Mouse (Mus musculus) ES-E14 (cell line): ENCODE measurements around the gene Zfp280c. TPM values are rescaled to one million over a fixed set of nuclear protein-coding genes. Genes with fewer than 3 reads are reported as not detected.

Experiments used
- DNase-seq: peaks from one replicate; pipeline ENCODE4 v3.0.0-alpha.2; 2013; ENCODE audit warnings: low read depth, low spot score
- H3K27ac ChIP-seq: 2 replicates; pipeline ENCODE4 v1.5.1; 2012; ENCODE audit warnings: low read depth, mild to moderate bottlenecking, low read length, moderate library complexity, mixed read lengths; ENCODE audit not compliant: poor library complexity, insufficient read depth, severe bottlenecking
- H3K36me3 ChIP-seq: 2 replicates; pipeline ENCODE4 v1.6.1; 2012; ENCODE audit warnings: mild to moderate bottlenecking, low read length, moderate library complexity, mixed read lengths; ENCODE audit not compliant: control insufficient read depth, poor library complexity, insufficient read depth, severe bottlenecking
- H3K4me1 ChIP-seq, 2 experiments: fragments of 150-350 bp in 1 of 2; sonication (generic) in 1 of 2; 2 replicates each; pipeline ENCODE4 v1.6.1; 2012; ENCODE audit warnings: low read length in 2 of 2, mild to moderate bottlenecking in 1 of 2, mixed read lengths in 1 of 2; ENCODE audit not compliant: control insufficient read depth in 2 of 2, insufficient read depth in 2 of 2, poor library complexity in 1 of 2
- H3K4me3 ChIP-seq, 2 experiments: fragments of 150-350 bp in 1 of 2; sonication (generic) in 1 of 2; 2 replicates each; pipeline ENCODE4 v1.5.1; 2012; ENCODE audit warnings: low read length in 2 of 2, low read depth in 1 of 2, mild to moderate bottlenecking in 1 of 2, mixed read lengths in 1 of 2; ENCODE audit not compliant: insufficient read depth in 1 of 2, poor library complexity in 1 of 2, severe bottlenecking in 1 of 2
- H3K9ac ChIP-seq: 2 replicates; pipeline ENCODE4 v1.6.1; 2012; ENCODE audit warnings: low read depth, mild to moderate bottlenecking, low read length, mixed read lengths; ENCODE audit not compliant: poor library complexity, insufficient read depth, severe bottlenecking
- H3K9me3 ChIP-seq: fragments of 150-350 bp; sonication (generic); 2 replicates; pipeline ENCODE4 v1.6.1; 2012; ENCODE audit warnings: low read depth, mild to moderate bottlenecking, low read length; ENCODE audit not compliant: control insufficient read depth, insufficient read depth
- CHD2 ChIP-seq: IDR thresholded peaks from 2 replicates; pipeline ENCODE4 v1.6.1; 2014; ENCODE audit warnings: mild to moderate bottlenecking, low read depth, low read length, inconsistent platforms
- HCFC1 ChIP-seq: IDR thresholded peaks from 2 replicates; pipeline ENCODE4 v1.6.1; 2012; ENCODE audit warnings: low read length, inconsistent platforms, borderline replicate concordance; ENCODE audit not compliant: insufficient read depth
- MAFK ChIP-seq: IDR thresholded peaks from 2 replicates; pipeline ENCODE4 v1.6.1; 2014; ENCODE audit warnings: mild to moderate bottlenecking, low read depth, low read length, inconsistent platforms; ENCODE audit not compliant: insufficient read depth
- ZC3H11A ChIP-seq: IDR thresholded peaks from 2 replicates; pipeline ENCODE4 v1.6.1; 2012; ENCODE audit warnings: low read depth, mild to moderate bottlenecking, inconsistent platforms, low read length, borderline replicate concordance
- ZNF384 ChIP-seq: IDR thresholded peaks from 2 replicates; pipeline ENCODE4 v1.6.1; 2012; ENCODE audit warnings: low read depth, low read length, inconsistent platforms
- in situ Hi-C, 2 experiments: fragments of 600-800 bp; cut with MboI; formaldehyde crosslinking; loops; one replicate each; pipeline ENCODE4 v1.15.1; 2025; ENCODE audit warnings: low sequenced_read_pairs in 2 of 2, inconsistent platforms in 1 of 2; ENCODE audit not compliant: unreplicated experiment in 2 of 2
- total RNA-seq: library from RNA; depleted of rRNA; stranded (reverse); fragments of 300-350 nt; gene quantifications from 2 replicates; pipeline ENCODE4 v1.2.3, GENCODE M21; 2012; rRNA removed

Zfp280c gene
- 9.0 and 11.3 TPM in 2 replicates for total RNA-seq

- Histone ChIP-seq H3K36me3 (no peaks in the 10 kb centered on the region), H3K9ac (peak within 1 kb of the TSS; percentile 70), H3K4me3 (peak within 1 kb of the TSS; percentile 80 to 89), H3K27ac (no peak within 1 kb of the TSS), H3K9me3 (no peaks in the 10 kb centered on the region), H3K4me1 (no peaks in the 10 kb centered on the region)
- no peak for TF ChIP-seq MAFK
- TF ChIP-seq ZNF384 = no peak
- TF ChIP-seq HCFC1 = no peak
- TF ChIP-seq CHD2 = no peak
- peak; percentile 28 for DNase-seq
- in situ Hi-C loops = no loop called here
These were observed at the start of gene Zfp280c for GRCm38 (mm10) chrX:48594099-48594760. TSS of gene Zfp280c (minus strand) at chrX:48594504.

GRCm38 (mm10) chrX:48637032-48637431 lies 42.7 kb upstream of the Zfp280c start:
- no peaks in the 10 kb centered on the region for H3K9me3 ChIP-seq
- TF ChIP-seq HCFC1 (no peak), ZNF384 (no peak), ZC3H11A (no peak), MAFK (no peak), CHD2 (no peak)
- no peak for DNase-seq

DNA sequence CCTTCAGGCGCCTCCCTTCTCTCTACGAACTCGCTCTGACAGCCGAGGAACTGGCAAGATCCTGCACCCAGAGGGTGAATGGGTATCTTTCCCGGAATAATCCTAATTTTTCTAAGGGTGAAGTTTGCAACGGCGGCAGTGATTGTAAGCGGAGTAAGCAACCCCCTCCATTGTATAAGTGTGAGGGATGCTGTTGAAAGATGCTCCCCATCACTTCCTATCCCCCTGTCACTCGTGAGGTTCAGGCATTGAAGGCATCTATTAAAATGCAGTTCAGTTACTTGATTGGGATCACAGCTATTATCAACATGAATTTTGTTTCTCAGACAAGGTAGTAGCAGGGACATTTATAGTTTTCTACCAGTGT lies 29.7 kb upstream of the Zfp280c start:
- no peak for DNase-seq

More at GRCm38 (mm10) chrX:48637032-48637431, 42.7 kb upstream of the Zfp280c start:
- Histone ChIP-seq H3K27ac (no peak overlapping the region), H3K4me3 (no peak overlapping the region), H3K4me1 (no peaks in the 10 kb centered on the region), H3K36me3 (no peaks in the 10 kb centered on the region), H3K9ac (no peak overlapping the region)
- in situ Hi-C loops = no loop called here

DNA sequence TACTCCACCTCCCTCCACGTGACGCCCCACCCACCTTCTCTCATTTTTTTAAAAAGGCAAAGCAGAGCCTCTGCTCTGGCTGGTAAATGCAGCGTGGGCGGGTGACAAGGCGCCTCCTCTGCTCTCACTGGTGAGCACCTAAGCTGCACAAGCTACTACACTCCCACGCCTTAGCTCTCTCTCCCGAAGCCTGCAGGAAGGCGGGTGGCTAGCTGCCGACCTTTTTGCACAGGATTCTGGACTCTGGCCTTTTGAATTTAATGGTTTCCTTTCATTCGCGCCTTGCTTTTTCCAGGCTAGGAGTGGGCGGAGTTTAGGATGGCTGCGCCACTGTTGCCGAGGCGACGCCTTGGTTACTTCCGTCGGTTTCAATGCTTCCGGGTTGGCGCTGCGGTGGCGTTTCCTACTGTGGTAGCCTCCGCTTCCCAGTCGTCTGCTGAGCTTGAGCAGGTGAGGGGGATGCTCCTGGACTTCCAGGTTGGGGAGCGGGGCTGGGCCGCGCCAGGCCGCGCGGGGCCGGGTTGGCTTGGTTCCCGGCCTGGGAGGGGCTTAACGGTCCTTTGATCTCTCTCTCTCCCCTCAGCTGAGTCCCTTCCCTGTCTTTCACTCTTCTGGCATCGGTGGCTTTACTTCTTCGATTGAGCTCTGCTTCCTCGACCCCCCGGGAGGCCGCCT lies 29.2 kb upstream of the Zfp280c start, which contains the start of gene Slc25a14:
Slc25a14 (plus strand) TSS at position 35 of the 675 bp plus-strand sequence.
- Histone ChIP-seq H3K4me1 (no peaks in the 10 kb centered on the region), H3K9ac (peak within 1 kb of the TSS; percentile 76; the same call in 1 of the 2 replicates), H3K9me3 (no peaks in the 10 kb centered on the region), H3K4me3 (peak within 1 kb of the TSS; percentile 65 to 76), H3K36me3 (no peaks in the 10 kb centered on the region), H3K27ac (no peak within 1 kb of the TSS)
- in situ Hi-C loops = no loop called here
- peak; percentile 58; the same call in 1 of the 2 replicates for TF ChIP-seq ZNF384
- no peak for TF ChIP-seq CHD2
- no peak for TF ChIP-seq ZC3H11A
- no peak for TF ChIP-seq HCFC1
- peak; percentile 59 for DNase-seq

More for the DNA sequence above, 29.7 kb upstream of the Zfp280c start:
- Histone ChIP-seq H3K9ac (peak overlapping the region; percentile 76; the same call in 1 of the 2 replicates), H3K4me3 (peak overlapping the region; percentile 65 to 76), H3K36me3 (no peaks in the 10 kb centered on the region), H3K9me3 (no peaks in the 10 kb centered on the region), H3K4me1 (no peaks in the 10 kb centered on the region), H3K27ac (no peak overlapping the region)
- no peak for TF ChIP-seq ZNF384
- in situ Hi-C loops = no loop called here

DNA sequence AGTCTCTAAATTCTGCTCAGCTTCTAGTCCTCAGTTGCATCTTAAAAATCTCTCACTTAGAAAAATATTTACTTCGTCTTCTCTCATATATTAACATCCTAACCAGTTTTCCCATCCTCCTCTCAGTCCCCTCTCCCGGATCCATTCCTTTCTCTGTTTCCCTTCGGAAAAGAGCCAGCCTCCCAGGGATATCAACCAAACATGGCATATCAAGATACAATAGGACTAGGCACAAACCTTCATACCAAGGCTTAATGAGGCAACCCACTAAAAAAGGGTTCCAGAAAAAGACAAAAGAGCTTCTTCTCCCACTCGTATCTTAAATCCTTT lies 28.7 kb upstream of the Zfp280c start:
- in situ Hi-C loops = no loop called here
- Histone ChIP-seq H3K4me1 (no peaks in the 10 kb centered on the region), H3K27ac (no peak overlapping the region), H3K9me3 (no peaks in the 10 kb centered on the region), H3K9ac (no peak overlapping the region; the same call in 1 of the 2 replicates), H3K36me3 (no peaks in the 10 kb centered on the region), H3K4me3 (peak overlapping the region; percentile 65 to 76)
- TF ChIP-seq CHD2 (no peak), HCFC1 (no peak)
- no peak for DNase-seq
